Mouse (Mus musculus): Measurements from ENCODE around the gene Pdss1.

DNA sequence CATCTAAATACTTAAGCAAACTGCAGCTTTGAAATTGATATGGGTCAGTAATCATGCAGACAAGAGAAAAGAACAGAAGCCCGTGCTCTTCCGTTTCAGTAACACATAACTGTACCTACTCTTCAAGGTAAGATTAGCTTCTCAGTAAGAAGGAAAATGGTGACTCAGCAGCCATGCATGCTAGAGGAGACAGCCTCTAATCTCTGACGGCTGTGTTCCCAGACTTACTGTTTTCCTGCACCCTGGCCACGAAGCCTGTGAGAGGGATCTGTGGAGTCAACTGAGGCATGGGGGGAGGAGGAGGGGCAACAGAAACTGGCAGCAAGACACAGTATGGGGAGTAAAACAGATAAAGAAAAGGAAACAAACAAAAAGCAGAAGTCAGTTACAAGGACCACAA lies 54.6 kb downstream of the Pdss1 start:
- TF ChIP-seq CTCF (IDR thresholded peaks at IDR 0.05; ENCODE audit: extremely low read depth, insufficient read length, insufficient replicate concordance, low read depth, low read length): no peak
- TF ChIP-seq POLR2A (IDR thresholded peaks at IDR 0.05; ENCODE audit: low read depth, low read length): no peak
